Mouse (Mus musculus): ENCODE measurements around the gene Spata7.

GRCm38 (mm10) chr12:98713621-98714103, 85.7 kb downstream of the Spata7 start:
- no peak for TF ChIP-seq POLR2A (IDR thresholded peaks at IDR 0.05; ENCODE audit: insufficient read depth, low read depth, low read length)
- TF ChIP-seq CTCF (IDR thresholded peaks at IDR 0.05; ENCODE audit: insufficient read depth, low read depth, low read length) = no peak

Measured in olfactory bulb, adult 2 months (tissue).